Mouse (Mus musculus) forebrain, embryonic 16.5 days (tissue): ENCODE data around the gene Mxra7. TPM values are rescaled to one million over a fixed set of nuclear protein-coding genes. Genes with fewer than 3 reads are reported as not detected.
A peak's percentile ranks its signal among the peaks of the same experiment; 100 is the strongest.

Source experiments
- ATAC-seq: fragments of 200-750 bp; cut with Nextera tagmentation; 2 replicates; pipeline ENCODE4 v1.8.0; 2017; ENCODE audit warnings: mild to moderate bottlenecking, moderate library complexity
- H3K27ac ChIP-seq: fragments of 300-500 bp; sonication (generic); 2 replicates; pipeline ENCODE4 v1.5.1; 2014; ENCODE audit warnings: low read length, control low read depth
- H3K27me3 ChIP-seq: fragments of 300-500 bp; sonication (generic); replicated peaks from 2 replicates; pipeline ENCODE4 v1.6.1; 2014; ENCODE audit warnings: low read length; ENCODE audit not compliant: control insufficient read depth, insufficient read depth
- H3K36me3 ChIP-seq: fragments of 300-500 bp; sonication (generic); 2 replicates; pipeline ENCODE4 v1.6.1; 2014; ENCODE audit not compliant: control insufficient read depth, insufficient read depth
- H3K4me1 ChIP-seq: fragments of 300-500 bp; sonication (generic); replicated peaks from 2 replicates; pipeline ENCODE4 v1.6.1; 2014; ENCODE audit warnings: low read length; ENCODE audit not compliant: control insufficient read depth, insufficient read depth
- H3K4me2 ChIP-seq: fragments of 300-500 bp; sonication (generic); 2 replicates; pipeline ENCODE4 v1.6.1; 2014; ENCODE audit warnings: mild to moderate bottlenecking, low read length, control low read depth
- H3K4me3 ChIP-seq: fragments of 300-500 bp; sonication (generic); replicated peaks from 2 replicates; pipeline ENCODE4 v1.5.1; 2014; ENCODE audit warnings: mild to moderate bottlenecking, low read length, control low read depth
- H3K9ac ChIP-seq: fragments of 300-500 bp; sonication (generic); replicated peaks from 2 replicates; pipeline ENCODE4 v1.6.1; 2014; ENCODE audit warnings: low read depth, low read length, control low read depth
- H3K9me3 ChIP-seq: fragments of 300-500 bp; sonication (generic); 2 replicates; pipeline ENCODE4 v1.6.1; 2016; ENCODE audit warnings: low read length; ENCODE audit not compliant: control insufficient read depth
- WGBS: fragments of 180-500 bp; shearing (Covaris S2); extraction: QIAGEN DNeasy Blood & Tissue Kit; methylation state at CpG from one replicate; pipeline ENCODE4 v1.1.7; 2014; 5-methylcytosine and 5-hydroxymethylcytosine counted together
- polyA plus RNA-seq: library from polyadenylated mRNA; unstranded; fragments of >200 nt; fragmentation: Nextera tagmentation; extraction: Ambion mirVana; gene quantifications from 2 replicates; pipeline ENCODE4 v1.2.1, GENCODE M21; 2015

The Mxra7 gene
- polyA plus RNA-seq, 1 experiment from 2014 or later = 7.8 TPM

DNA sequence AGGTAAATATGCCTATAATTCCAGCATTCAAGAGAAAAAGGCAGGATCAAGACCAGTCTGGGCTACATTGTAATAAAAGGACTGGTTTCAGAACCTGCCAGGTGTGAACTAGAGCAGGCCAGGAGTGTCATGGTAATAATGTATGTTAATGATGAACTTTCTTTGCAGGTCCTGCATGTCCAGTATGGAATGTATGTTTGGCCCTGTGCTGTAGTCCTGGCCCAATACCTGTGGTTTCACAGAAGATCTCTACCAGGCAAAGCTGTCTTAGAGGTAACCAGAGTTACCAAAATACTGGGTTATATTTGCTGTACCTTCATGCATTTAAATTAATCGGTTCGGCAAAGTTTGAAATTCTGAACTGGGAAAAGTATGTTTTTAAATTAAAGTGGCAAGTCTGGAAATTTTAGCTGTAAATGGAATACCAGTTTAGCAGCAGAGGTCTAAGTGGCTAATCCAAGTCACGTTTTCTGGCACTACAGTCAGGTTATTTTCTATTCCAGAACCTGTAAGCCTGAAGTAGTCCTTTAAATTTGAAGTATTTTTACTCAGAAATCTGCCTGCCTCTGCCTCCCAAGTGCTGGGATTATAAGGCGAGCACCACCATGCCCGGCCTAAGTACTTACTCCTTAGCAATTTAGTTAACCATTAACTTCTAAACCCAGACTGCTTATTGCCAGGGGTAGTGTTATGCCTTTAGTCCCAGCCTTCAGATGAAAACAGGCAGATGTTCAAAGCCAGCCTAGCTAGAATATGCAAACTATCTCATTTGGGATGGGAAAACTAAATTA is 20.4 kb upstream of the Mxra7 start:
- WGBS = 82% methylated on average over 5 of the region's 5 CpGs
- no peak overlapping the region for H3K27ac ChIP-seq
- H3K4me2 ChIP-seq = no peak overlapping the region
- no peak overlapping the region for H3K9ac ChIP-seq
- H3K4me1 ChIP-seq = peaks cover 18% of the 10 kb centered on the region
- H3K36me3 ChIP-seq = peaks cover 9% of the 10 kb centered on the region; the same call in 1 of the 2 replicates
- ATAC-seq = no peak
- H3K27me3 ChIP-seq = no peaks in the 10 kb centered on the region
- no peak overlapping the region for H3K4me3 ChIP-seq
- H3K9me3 ChIP-seq = no peaks in the 10 kb centered on the region

DNA sequence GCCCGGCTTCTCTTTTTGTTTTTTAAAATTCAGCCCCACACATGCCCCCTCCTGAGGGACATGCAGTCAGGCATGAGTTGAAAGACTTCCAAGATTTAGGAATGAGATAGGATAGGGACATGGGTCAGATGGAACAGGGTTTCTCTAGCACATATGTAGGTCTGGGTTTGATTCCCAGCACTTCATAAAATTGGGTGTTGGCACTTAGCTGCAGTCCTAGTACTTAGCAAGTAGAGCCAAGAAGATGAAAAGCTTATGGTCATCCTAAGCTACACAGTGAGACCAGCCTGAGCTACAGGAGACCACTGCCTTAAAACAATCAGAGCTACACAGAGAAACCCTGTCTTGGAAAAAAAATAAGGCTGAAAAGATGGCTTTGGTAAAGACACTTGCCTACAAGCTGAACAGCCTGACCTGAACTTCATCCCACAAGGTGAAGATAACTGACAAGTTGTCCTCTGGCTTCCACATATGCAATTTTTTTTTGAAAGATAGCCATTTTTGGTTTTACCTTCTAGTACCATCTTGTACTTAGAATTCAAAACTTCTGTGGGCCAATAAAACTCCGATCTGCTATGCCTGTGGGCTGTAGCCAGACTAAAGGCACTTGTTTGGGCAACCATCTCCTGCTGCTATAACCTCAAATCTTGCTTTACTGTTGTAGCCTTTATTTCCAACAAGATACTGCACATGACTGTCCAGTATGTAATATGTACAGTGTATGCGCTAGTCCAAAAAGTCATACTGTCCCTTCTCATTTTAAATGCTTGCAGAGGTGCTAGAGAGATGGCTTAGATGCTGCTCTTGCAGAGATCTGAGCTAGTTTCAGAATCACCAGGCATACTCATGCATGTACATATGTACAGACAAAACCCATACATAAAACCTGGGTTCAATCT is 19.6 kb upstream of the Mxra7 start:
- ATAC-seq = no peak
- no peak overlapping the region for H3K27ac ChIP-seq
- 89% methylated on average over 3 of the region's 3 CpGs for WGBS
- no peaks in the 10 kb centered on the region for H3K27me3 ChIP-seq
- H3K4me2 ChIP-seq = no peak overlapping the region
- peaks cover 9% of the 10 kb centered on the region; the same call in 1 of the 2 replicates for H3K36me3 ChIP-seq
- no peak overlapping the region for H3K4me3 ChIP-seq
- peaks cover 18% of the 10 kb centered on the region for H3K4me1 ChIP-seq
- H3K9me3 ChIP-seq = no peaks in the 10 kb centered on the region
- H3K9ac ChIP-seq = no peak overlapping the region

DNA sequence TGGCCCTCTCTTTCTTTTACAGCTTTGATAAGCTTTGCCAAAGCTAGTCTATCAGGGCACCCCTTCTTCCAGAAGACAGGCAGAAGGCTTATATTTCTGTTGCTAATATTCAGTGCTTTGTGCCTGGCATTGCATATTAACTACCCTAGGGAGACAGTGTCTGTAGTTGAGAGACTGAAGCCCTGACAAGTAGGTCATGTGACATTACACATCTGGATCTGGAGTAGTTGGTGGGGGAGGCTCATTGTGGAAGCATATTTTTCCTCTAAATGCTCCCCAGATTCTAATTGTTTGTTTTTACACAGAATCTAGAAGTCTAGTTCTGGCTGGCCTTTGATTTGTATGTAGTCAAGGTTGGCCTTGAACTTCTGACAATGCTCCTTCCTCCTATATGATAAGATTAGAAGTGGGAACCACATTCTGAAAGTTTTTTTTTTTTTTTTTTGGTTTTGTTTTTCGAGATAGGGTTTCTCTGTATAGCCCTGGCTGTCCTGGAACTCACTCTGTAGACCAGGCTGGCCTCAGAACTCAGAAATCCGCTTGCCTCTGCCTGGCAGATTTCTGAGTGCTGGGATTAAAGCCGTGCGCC is 18.8 kb upstream of the Mxra7 start:
- peaks cover 24% of the 10 kb centered on the region for H3K4me1 ChIP-seq
- H3K27ac ChIP-seq = peak overlapping the region; percentile 43; the same call in 1 of the 2 replicates

DNA sequence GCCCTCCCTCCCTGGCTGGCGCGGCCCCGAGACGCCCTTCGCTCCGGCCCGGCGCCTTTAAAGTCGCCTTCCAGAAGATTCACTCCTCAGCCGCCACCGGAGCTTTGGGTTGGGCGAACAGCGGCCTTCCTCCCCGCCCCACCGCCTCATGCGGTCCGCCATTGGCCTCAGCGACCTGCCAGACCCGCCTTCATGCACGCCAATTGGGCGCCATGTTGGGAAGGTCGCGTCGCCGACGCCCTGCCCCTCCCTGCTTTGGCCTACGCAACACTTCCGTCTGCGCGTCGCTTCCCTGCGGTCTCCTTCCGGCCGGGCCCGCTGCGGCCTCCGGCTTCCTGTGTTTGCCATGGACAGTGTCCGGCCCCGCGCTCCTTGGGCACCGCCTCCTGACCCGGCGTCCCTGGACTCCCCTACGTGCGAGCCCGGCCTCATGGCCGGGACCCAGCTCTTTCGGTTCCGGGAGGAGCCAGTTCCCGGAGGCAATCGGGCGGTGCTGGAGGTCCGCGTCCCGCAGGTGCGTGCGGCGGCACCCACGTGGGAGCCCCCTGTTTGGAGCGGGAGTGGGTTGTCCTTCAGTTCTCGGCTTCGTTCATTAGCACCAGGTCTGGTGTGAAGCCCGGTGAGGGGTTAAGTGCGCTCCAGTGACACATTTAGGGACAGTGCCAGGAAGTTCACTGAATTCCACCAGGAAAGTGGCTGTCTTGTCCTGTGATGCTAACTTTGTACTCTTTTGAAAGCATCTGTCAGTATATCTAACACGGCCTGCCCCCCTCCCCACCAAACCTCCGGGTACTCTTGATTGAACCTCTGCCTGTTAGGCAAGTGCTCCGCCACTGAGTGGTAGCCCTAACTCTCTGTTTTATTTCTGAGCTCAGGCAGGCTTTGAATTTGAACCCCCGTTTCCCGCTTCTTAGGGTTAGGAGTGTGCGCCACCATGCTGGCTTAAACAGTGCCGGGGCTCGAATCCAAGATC is 15.7 kb upstream of the Mxra7 start, which contains the start of the genes Mettl23 and Jmjd6:
Mettl23 (plus strand) TSS at position 18 of the 973 bp plus-strand sequence.
Jmjd6 (minus strand) TSS at position 189 of the 973 bp plus-strand sequence.
- H3K4me2 ChIP-seq = peak within 1 kb of the TSS; percentile 79
- ATAC-seq = peak; percentile 97
- H3K9ac ChIP-seq = peak within 1 kb of the TSS; percentile 88
- peaks cover 38% of the 10 kb centered on the region for H3K4me1 ChIP-seq
- H3K36me3 ChIP-seq = peaks cover 7% of the 10 kb centered on the region; the same call in 1 of the 2 replicates
- H3K4me3 ChIP-seq = peak within 1 kb of the TSS; percentile 83
- no peaks in the 10 kb centered on the region for H3K27me3 ChIP-seq
- under 1% methylated on average over 72 of the region's 72 CpGs for WGBS
- peak within 1 kb of the TSS; percentile 95 for H3K27ac ChIP-seq
- no peaks in the 10 kb centered on the region for H3K9me3 ChIP-seq

More for the DNA sequence above, 18.8 kb upstream of the Mxra7 start:
- H3K9me3 ChIP-seq = no peaks in the 10 kb centered on the region
- no peak overlapping the region for H3K4me3 ChIP-seq
- H3K27me3 ChIP-seq = no peaks in the 10 kb centered on the region
- no peak overlapping the region for H3K9ac ChIP-seq
- peaks cover 9% of the 10 kb centered on the region; the same call in 1 of the 2 replicates for H3K36me3 ChIP-seq
- 86% methylated on average over 4 of the region's 4 CpGs for WGBS
- no peak for ATAC-seq
- no peak overlapping the region for H3K4me2 ChIP-seq

- WGBS = under 1% methylated on average over 69 of the region's 73 CpGs
- ATAC-seq = peak; percentile 71
- peak overlapping the region; percentile 95 for H3K27ac ChIP-seq
Measured at GRCm38 (mm10) chr11:116842531-116843260, 14.8 kb upstream of the Mxra7 start.

GRCm38 (mm10) chr11:116840748-116841147 is 12.9 kb upstream of the Mxra7 start:
- no peaks in the 10 kb centered on the region for H3K27me3 ChIP-seq
- H3K27ac ChIP-seq = no peak overlapping the region
- peak overlapping the region; percentile 79 for H3K4me2 ChIP-seq
- peaks cover 23% of the 10 kb centered on the region for H3K36me3 ChIP-seq
- ATAC-seq = no peak
- H3K4me3 ChIP-seq = no peak overlapping the region
- peaks cover 38% of the 10 kb centered on the region for H3K4me1 ChIP-seq
- H3K9me3 ChIP-seq = no peaks in the 10 kb centered on the region
- peak overlapping the region; percentile 11; the same call in 1 of the 2 replicates for H3K9ac ChIP-seq
- WGBS = 85% methylated on average over 4 of the region's 4 CpGs

More at GRCm38 (mm10) chr11:116842531-116843260, 14.8 kb upstream of the Mxra7 start:
- H3K27me3 ChIP-seq = no peaks in the 10 kb centered on the region
- peaks cover 9% of the 10 kb centered on the region for H3K36me3 ChIP-seq
- H3K4me1 ChIP-seq = peaks cover 38% of the 10 kb centered on the region
- peak overlapping the region; percentile 83 for H3K4me3 ChIP-seq
- peak overlapping the region; percentile 79 for H3K4me2 ChIP-seq
- H3K9me3 ChIP-seq = no peaks in the 10 kb centered on the region
- H3K9ac ChIP-seq = peak overlapping the region; percentile 88

DNA sequence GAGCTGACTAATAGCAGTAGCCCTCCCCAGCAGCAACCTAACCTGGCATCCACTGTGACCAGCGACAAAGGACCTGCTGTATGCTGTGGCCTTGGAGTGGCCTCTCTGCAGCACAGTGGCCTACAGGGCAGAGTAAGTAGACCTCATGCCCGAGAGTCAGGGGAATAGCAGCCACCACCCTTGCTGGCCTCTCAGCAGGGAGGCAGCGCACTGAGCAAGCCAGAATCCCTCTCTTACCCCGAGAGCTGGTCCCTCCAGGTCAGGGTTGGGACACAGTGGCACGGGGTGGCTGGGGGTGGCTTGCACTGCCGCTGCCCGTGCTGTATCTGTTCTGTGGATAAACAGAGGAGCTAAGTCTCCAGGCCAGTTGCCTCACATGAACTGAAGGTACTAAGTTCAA is 11.8 kb upstream of the Mxra7 start:
- Histone ChIP-seq H3K9me3 (no peaks in the 10 kb centered on the region), H3K9ac (0 out of 2 replicates have a peak overlapping the region, but pooled peaks have one; percentile 18), H3K27me3 (no peaks in the 10 kb centered on the region), H3K4me2 (no peak overlapping the region), H3K27ac (no peak overlapping the region), H3K4me3 (no peak overlapping the region), H3K36me3 (peaks cover 30% of the 10 kb centered on the region), H3K4me1 (peaks cover 37% of the 10 kb centered on the region)
- WGBS = 72% methylated on average over 7 of the region's 7 CpGs
- ATAC-seq = no peak

GRCm38 (mm10) chr11:116838936-116839335 is 11.1 kb upstream of the Mxra7 start:
- 86% methylated on average over 14 of the region's 14 CpGs for WGBS
- Histone ChIP-seq H3K27me3 (no peaks in the 10 kb centered on the region), H3K36me3 (peaks cover 33% of the 10 kb centered on the region), H3K4me2 (no peak overlapping the region), H3K27ac (no peak overlapping the region), H3K9ac (no peak overlapping the region), H3K4me1 (peaks cover 30% of the 10 kb centered on the region), H3K9me3 (no peaks in the 10 kb centered on the region), H3K4me3 (no peak overlapping the region)
- no peak for ATAC-seq
